Mouse (Mus musculus) liver, adult 2 months (tissue): Measurements from ENCODE around the gene Adamts16.

Source experiments
- CTCF ChIP-seq: fragments of 200-500 bp; IDR thresholded peaks from 2 replicates; pipeline ENCODE4 v1.5.1; 2011; ENCODE audit warnings: low read depth, low read length, control low read depth
- POLR2A ChIP-seq: fragments of 200-500 bp; IDR thresholded peaks from 2 replicates; pipeline ENCODE4 v1.6.1; 2011; ENCODE audit warnings: low read length, control low read depth; ENCODE audit not compliant: insufficient read depth; ENCODE audit errors: extremely low read depth

DNA sequence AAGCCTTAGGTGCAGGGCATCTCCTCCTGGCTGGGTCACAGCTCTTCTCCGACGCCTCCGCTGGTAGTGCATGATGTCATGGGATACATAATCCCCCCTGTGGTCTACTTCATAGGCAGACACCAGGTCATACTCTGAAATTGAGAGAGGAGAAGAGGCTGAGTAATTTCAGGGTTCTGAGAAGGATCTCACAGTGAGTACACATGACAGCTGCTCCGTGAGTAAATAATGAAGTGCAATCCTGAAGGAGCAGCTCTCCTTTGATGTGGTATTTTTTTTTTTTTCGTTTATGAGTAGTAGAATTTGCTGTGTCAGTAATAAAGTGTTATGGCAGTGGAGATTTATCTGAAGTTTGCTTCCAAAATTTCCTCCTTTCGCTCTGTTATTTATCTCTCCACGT, 5.4 kb downstream of the Adamts16 start:
- TF ChIP-seq POLR2A (no peak), CTCF (no peak)
